In the genomic region with DNA sequence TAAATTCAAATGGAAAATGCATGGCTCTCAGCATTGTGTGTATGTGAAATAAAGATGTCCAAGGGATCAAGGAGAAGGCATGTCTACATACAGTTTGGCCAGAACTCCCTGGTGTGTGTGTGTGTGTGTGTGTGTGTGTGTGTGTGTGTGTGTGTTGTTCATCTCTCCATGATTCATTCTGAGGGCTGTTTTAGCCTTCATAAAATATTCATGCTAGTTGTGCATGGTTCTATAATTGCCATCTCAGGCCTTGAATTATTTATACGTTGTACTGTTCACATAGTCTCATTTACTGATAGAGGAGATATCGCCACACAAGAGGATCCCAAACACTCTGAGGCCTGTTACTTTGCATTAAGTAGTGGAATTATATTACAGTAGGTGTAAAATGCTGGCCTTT, we compare ENCODE assay signal across 21 mouse cellular contexts.
DNase-seq lines count a peak whose midpoint lies in the region; ATAC-seq and TF ChIP-seq lines count a peak whose summit lies in the region.
"Had no signal": no experiment of that assay in that cellular context is flagged by ENCODE, and none has a peak within 500 bp of the region (broad histone marks: within the 10 kb centered on the region; RNA-seq: fewer than 3 reads in every experiment).

No protein-coding gene starts in this region.

- ATAC-seq in hindbrain, embryonic 13.5 days (ENCODE audit: low FRiP score): no peak
- peak; percentile 41 for ATAC-seq in neural tube, embryonic 13.5 days (ENCODE audit: low read depth)
- ATAC-seq in midbrain, postnatal 0 days (ENCODE audit: low FRiP score): peak; percentile 41; the same call in 1 of the 2 replicates
- ATAC-seq: inflammation-experienced regulatory T-cells, adult 6 months had no signal

- no peaks in the 10 kb centered on the region for H3K9me3 ChIP-seq in hindbrain, embryonic 13.5 days
- H3K9me3 ChIP-seq in hindbrain, embryonic 10.5 days: no peaks in the 10 kb centered on the region
- no peaks in the 10 kb centered on the region for H3K9me3 ChIP-seq in neural tube, embryonic 13.5 days
- no peaks in the 10 kb centered on the region for H3K9me3 ChIP-seq in midbrain, postnatal 0 days (ENCODE audit: low read length)
- H3K9me3 ChIP-seq: embryonic facial prominence, embryonic 13.5 days; forebrain, embryonic 12.5 days; heart, embryonic 12.5 days; hindbrain, embryonic 15.5 days had no signal

- peak overlapping the region; percentile 61 for H3K27ac ChIP-seq in hindbrain, embryonic 13.5 days
- no peak overlapping the region; the same call in 1 of the 2 replicates for H3K27ac ChIP-seq in hindbrain, embryonic 10.5 days
- peak overlapping the region; percentile 77 for H3K27ac ChIP-seq in neural tube, embryonic 13.5 days (replicated peaks)
- no peak overlapping the region for H3K27ac ChIP-seq in midbrain, postnatal 0 days (ENCODE audit: low read depth, low read length)
- H3K27ac ChIP-seq: embryonic facial prominence, embryonic 13.5 days; forebrain, embryonic 12.5 days; gastrocnemius, adult 2 months; hindbrain, embryonic 15.5 days had no signal

- no peaks in the 10 kb centered on the region for H3K36me3 ChIP-seq in hindbrain, embryonic 13.5 days
- no peaks in the 10 kb centered on the region for H3K36me3 ChIP-seq in hindbrain, embryonic 10.5 days
- H3K36me3 ChIP-seq in neural tube, embryonic 13.5 days: no peaks in the 10 kb centered on the region
- H3K36me3 ChIP-seq in midbrain, postnatal 0 days (ENCODE audit: insufficient read depth, low read length): no peaks in the 10 kb centered on the region
- H3K36me3 ChIP-seq: embryonic facial prominence, embryonic 13.5 days; forebrain, embryonic 12.5 days; heart, embryonic 12.5 days; hindbrain, embryonic 15.5 days had no signal

- H3K27me3 ChIP-seq in hindbrain, embryonic 13.5 days: no peaks in the 10 kb centered on the region
- peaks cover 3% of the 10 kb centered on the region; the same call in 1 of the 2 replicates for H3K27me3 ChIP-seq in hindbrain, embryonic 10.5 days (ENCODE audit: insufficient read depth, poor library complexity, severe bottlenecking)
- H3K27me3 ChIP-seq in neural tube, embryonic 13.5 days: no peaks in the 10 kb centered on the region
- H3K27me3 ChIP-seq in midbrain, postnatal 0 days (ENCODE audit: insufficient read depth, low read length): no peaks in the 10 kb centered on the region
- H3K27me3 ChIP-seq: CH12.LX; hindbrain, embryonic 15.5 days had no signal

- no peak overlapping the region for H3K4me2 ChIP-seq in hindbrain, embryonic 13.5 days
- H3K4me2 ChIP-seq in neural tube, embryonic 13.5 days: no peak overlapping the region
- H3K4me2 ChIP-seq in midbrain, postnatal 0 days (ENCODE audit: low read depth, low read length, poor library complexity, severe bottlenecking): no peak overlapping the region
- H3K4me2 ChIP-seq: embryonic facial prominence, embryonic 13.5 days; forebrain, embryonic 12.5 days; heart, embryonic 12.5 days; hindbrain, embryonic 15.5 days had no signal

- H3K4me1 ChIP-seq in hindbrain, embryonic 13.5 days (replicated peaks): peaks cover 66% of the 10 kb centered on the region
- peaks cover 48% of the 10 kb centered on the region for H3K4me1 ChIP-seq in hindbrain, embryonic 10.5 days (replicated peaks)
- peaks cover 77% of the 10 kb centered on the region for H3K4me1 ChIP-seq in neural tube, embryonic 13.5 days (replicated peaks)
- peaks cover 3% of the 10 kb centered on the region for H3K4me1 ChIP-seq in midbrain, postnatal 0 days (ENCODE audit: insufficient read depth, low read length)

- TF ChIP-seq CTCF in midbrain, postnatal 0 days (IDR thresholded peaks at IDR 0.05): no peak

- no peak for DNase-seq in hindbrain, embryonic 10.5 days (ENCODE audit: low spot score)
- no peak for DNase-seq in neural tube, embryonic 10.5 days (ENCODE audit: extremely low spot score, low spot score)
- no peak for DNase-seq in midbrain, postnatal 0 days (ENCODE audit: low spot score)
- peak; percentile 20 for DNase-seq in retina, postnatal 1 day
- DNase-seq in embryo, embryonic 10.5 days (ENCODE audit: low spot score): no peak
- no peak for DNase-seq in layer of hippocampus, adult 9-11 months
- DNase-seq: adrenal gland, adult 2 months; adrenal gland, postnatal 36 days; cerebellum, adult 11 months; cerebellum, adult 8-10 months; cerebellum, postnatal 25 days; gastrocnemius, adult 2 months; gastrocnemius, postnatal 25 days had no signal

- no peak overlapping the region for H3K9ac ChIP-seq in hindbrain, embryonic 13.5 days
- no peak overlapping the region for H3K9ac ChIP-seq in neural tube, embryonic 13.5 days
- H3K9ac ChIP-seq in midbrain, postnatal 0 days (replicated peaks; ENCODE audit: low read length, poor library complexity, severe bottlenecking): no peak overlapping the region
- H3K9ac ChIP-seq: embryonic facial prominence, embryonic 13.5 days; forebrain, embryonic 12.5 days; heart, embryonic 12.5 days; hindbrain, embryonic 15.5 days had no signal

- WGBS in hindbrain, embryonic 13.5 days: 51% methylated on average over 2 of the region's 2 CpGs
- WGBS in hindbrain, embryonic 10.5 days: 77% methylated on average over 2 of the region's 2 CpGs
- WGBS in neural tube, embryonic 13.5 days: 43% methylated on average over 2 of the region's 2 CpGs
- WGBS in midbrain, postnatal 0 days: 37% methylated on average over 2 of the region's 2 CpGs

- no peak overlapping the region for H3K4me3 ChIP-seq in hindbrain, embryonic 13.5 days
- no peak overlapping the region for H3K4me3 ChIP-seq in hindbrain, embryonic 10.5 days
- no peak overlapping the region for H3K4me3 ChIP-seq in neural tube, embryonic 13.5 days
- H3K4me3 ChIP-seq in midbrain, postnatal 0 days (ENCODE audit: low read depth, low read length): no peak overlapping the region
- H3K4me3 ChIP-seq: embryonic facial prominence, embryonic 13.5 days; forebrain, embryonic 12.5 days; gastrocnemius, adult 2 months; heart, embryonic 12.5 days; hindbrain, embryonic 15.5 days had no signal

Comparison
In these comparisons a context has a peak if more than half of its experiments do, and no peak if none do; other contexts are left out.
1. H3K27ac ChIP-seq: peak in hindbrain, embryonic 13.5 days (single experiment) and neural tube, embryonic 13.5 days (single experiment); none in hindbrain, embryonic 10.5 days (single experiment) and midbrain, postnatal 0 days (single experiment).